Mouse (Mus musculus): ENCODE measurements around the gene Rapgef5. TPM values are rescaled to one million over a fixed set of nuclear protein-coding genes. Genes with fewer than 3 reads are reported as not detected.
A peak's percentile ranks its signal among the peaks of the same experiment; 100 is the strongest.

Gene Rapgef5
- polyA plus RNA-seq, 1 experiment from 2014 or later: 25.7 TPM

DNA sequence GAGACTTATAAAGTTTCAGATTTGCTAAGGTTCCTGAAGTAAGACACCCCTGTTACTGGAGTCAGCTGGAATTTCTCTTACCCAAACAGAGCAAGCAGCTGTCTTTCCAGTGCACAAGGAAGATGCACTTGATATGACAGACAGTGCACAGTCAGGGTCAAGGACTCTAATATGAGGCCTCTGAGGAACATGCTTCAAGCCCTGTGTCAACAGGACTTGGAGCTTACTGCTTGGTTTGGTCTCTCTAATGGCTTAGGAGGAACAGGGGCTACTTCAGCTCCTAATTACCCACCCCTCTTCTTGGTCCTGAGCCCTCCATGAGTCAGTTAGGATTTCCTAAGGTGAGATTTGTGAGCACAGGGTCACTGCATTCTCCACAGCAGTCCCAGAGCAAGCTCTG is 244.6 kb downstream of the Rapgef5 start:
- no peak for DNase-seq (ENCODE audit: low spot score)
- Histone ChIP-seq H3K27me3 (replicated peaks; ENCODE audit: control insufficient read depth, insufficient read depth, low read length) (no peaks in the 10 kb centered on the region), H3K4me3 (ENCODE audit: low read depth, low read length) (no peak overlapping the region), H3K4me2 (ENCODE audit: low read length) (no peak overlapping the region), H3K4me1 (ENCODE audit: control insufficient read depth, insufficient read depth, low read length) (0 out of 2 replicates have a peak, but pooled peaks cover 2% of the 10 kb centered on the region), H3K9ac (ENCODE audit: low read length) (no peak overlapping the region), H3K9me3 (replicated peaks; ENCODE audit: control insufficient read depth, low read length) (no peaks in the 10 kb centered on the region), H3K36me3 (ENCODE audit: control insufficient read depth, insufficient read depth, low read length) (peaks cover 6% of the 10 kb centered on the region; the same call in 1 of the 2 replicates), H3K27ac (ENCODE audit: low read depth, low read length) (no peak overlapping the region)
- ATAC-seq: no peak

GRCm38 (mm10) chr12:117761698-117762097 is 245.4 kb downstream of the Rapgef5 start:
- WGBS: 38% methylated on average over 1 of the region's 1 CpGs
- Histone ChIP-seq H3K4me2 (ENCODE audit: low read length) (no peak overlapping the region), H3K9ac (ENCODE audit: low read length) (no peak overlapping the region), H3K36me3 (ENCODE audit: control insufficient read depth, insufficient read depth, low read length) (no peaks in the 10 kb centered on the region; the same call in 1 of the 2 replicates), H3K27me3 (replicated peaks; ENCODE audit: control insufficient read depth, insufficient read depth, low read length) (no peaks in the 10 kb centered on the region), H3K4me3 (ENCODE audit: low read depth, low read length) (no peak overlapping the region), H3K9me3 (replicated peaks; ENCODE audit: control insufficient read depth, low read length) (no peaks in the 10 kb centered on the region), H3K4me1 (ENCODE audit: control insufficient read depth, insufficient read depth, low read length) (0 out of 2 replicates have a peak, but pooled peaks cover 2% of the 10 kb centered on the region), H3K27ac (ENCODE audit: low read depth, low read length) (no peak overlapping the region)
- DNase-seq (ENCODE audit: low spot score) (peak; percentile 59), ATAC-seq (peak; percentile 51)

DNA sequence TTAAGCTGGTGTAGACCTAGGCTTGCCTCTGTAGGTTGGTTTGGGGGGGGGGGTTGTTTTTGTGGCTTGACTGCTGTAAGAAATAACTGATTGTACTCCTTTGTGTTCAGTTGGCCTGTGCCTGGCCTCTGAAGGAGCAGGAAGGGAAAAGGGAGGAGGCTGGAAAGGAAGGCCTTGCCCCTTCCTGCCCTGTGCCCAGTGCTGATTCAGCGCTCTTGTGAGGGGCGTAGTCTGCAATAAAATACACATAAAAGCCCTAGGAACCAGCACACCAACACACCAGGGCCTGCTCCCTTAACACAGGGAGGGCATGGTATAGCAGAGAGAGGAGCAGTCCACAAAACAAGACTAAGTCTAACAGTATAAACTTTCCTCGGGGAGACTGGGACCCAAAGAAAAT is 247.0 kb downstream of the Rapgef5 start:
- Histone ChIP-seq H3K27ac (ENCODE audit: low read depth, low read length) (no peak overlapping the region), H3K4me2 (ENCODE audit: low read length) (no peak overlapping the region), H3K36me3 (ENCODE audit: control insufficient read depth, insufficient read depth, low read length) (no peaks in the 10 kb centered on the region), H3K27me3 (replicated peaks; ENCODE audit: control insufficient read depth, insufficient read depth, low read length) (no peaks in the 10 kb centered on the region), H3K4me3 (ENCODE audit: low read depth, low read length) (no peak overlapping the region), H3K9me3 (replicated peaks; ENCODE audit: control insufficient read depth, low read length) (no peaks in the 10 kb centered on the region), H3K9ac (ENCODE audit: low read length) (no peak overlapping the region), H3K4me1 (ENCODE audit: control insufficient read depth, insufficient read depth, low read length) (0 out of 2 replicates have a peak, but pooled peaks cover 2% of the 10 kb centered on the region)
- no peak for ATAC-seq
- WGBS: 93% methylated on average over 3 of the region's 3 CpGs
- DNase-seq (ENCODE audit: low spot score): no peak

- Histone ChIP-seq H3K27ac (ENCODE audit: low read depth, low read length) (no peak overlapping the region), H3K4me1 (ENCODE audit: control insufficient read depth, insufficient read depth, low read length) (0 out of 2 replicates have a peak, but pooled peaks cover 2% of the 10 kb centered on the region), H3K27me3 (replicated peaks; ENCODE audit: control insufficient read depth, insufficient read depth, low read length) (no peaks in the 10 kb centered on the region), H3K9me3 (replicated peaks; ENCODE audit: control insufficient read depth, low read length) (no peaks in the 10 kb centered on the region), H3K9ac (ENCODE audit: low read length) (no peak overlapping the region), H3K4me2 (ENCODE audit: low read length) (no peak overlapping the region), H3K36me3 (ENCODE audit: control insufficient read depth, insufficient read depth, low read length) (no peaks in the 10 kb centered on the region), H3K4me3 (ENCODE audit: low read depth, low read length) (no peak overlapping the region)
- DNase-seq (ENCODE audit: low spot score) (peak; percentile 96), ATAC-seq (peak; percentile 71)
- 7% methylated on average over 7 of the region's 7 CpGs for WGBS
These were observed 248.6 kb downstream of the Rapgef5 start for GRCm38 (mm10) chr12:117764839-117765238.

- Histone ChIP-seq H3K27ac (ENCODE audit: low read depth, low read length) (no peak overlapping the region), H3K36me3 (ENCODE audit: control insufficient read depth, insufficient read depth, low read length) (no peaks in the 10 kb centered on the region), H3K27me3 (replicated peaks; ENCODE audit: control insufficient read depth, insufficient read depth, low read length) (no peaks in the 10 kb centered on the region), H3K9ac (ENCODE audit: low read length) (no peak overlapping the region), H3K4me3 (ENCODE audit: low read depth, low read length) (no peak overlapping the region), H3K4me1 (ENCODE audit: control insufficient read depth, insufficient read depth, low read length) (no peaks in the 10 kb centered on the region), H3K4me2 (ENCODE audit: low read length) (no peak overlapping the region), H3K9me3 (replicated peaks; ENCODE audit: control insufficient read depth, low read length) (no peaks in the 10 kb centered on the region)
- DNase-seq (ENCODE audit: low spot score) (peak; percentile 93), ATAC-seq (0 out of 2 replicates have a peak, but pooled peaks have one; percentile 28)
- WGBS: 6% methylated on average over 5 of the region's 5 CpGs
These were observed 252.8 kb downstream of the Rapgef5 start for GRCm38 (mm10) chr12:117769113-117769512.

- Histone ChIP-seq H3K27me3 (replicated peaks; ENCODE audit: control insufficient read depth, insufficient read depth, low read length) (no peaks in the 10 kb centered on the region), H3K36me3 (ENCODE audit: control insufficient read depth, insufficient read depth, low read length) (no peaks in the 10 kb centered on the region), H3K4me2 (ENCODE audit: low read length) (no peak overlapping the region), H3K9me3 (replicated peaks; ENCODE audit: control insufficient read depth, low read length) (no peaks in the 10 kb centered on the region), H3K4me1 (ENCODE audit: control insufficient read depth, insufficient read depth, low read length) (no peaks in the 10 kb centered on the region), H3K9ac (ENCODE audit: low read length) (no peak overlapping the region), H3K27ac (ENCODE audit: low read depth, low read length) (no peak overlapping the region), H3K4me3 (ENCODE audit: low read depth, low read length) (no peak overlapping the region)
- DNase-seq (ENCODE audit: low spot score): no peak
- 33% methylated on average over 2 of the region's 2 CpGs for WGBS
- no peak for ATAC-seq
These were observed 253.9 kb downstream of the Rapgef5 start for GRCm38 (mm10) chr12:117770211-117770610.

- Histone ChIP-seq H3K27me3 (replicated peaks; ENCODE audit: control insufficient read depth, insufficient read depth, low read length) (no peaks in the 10 kb centered on the region), H3K4me3 (ENCODE audit: low read depth, low read length) (no peak overlapping the region), H3K4me2 (ENCODE audit: low read length) (no peak overlapping the region), H3K9ac (ENCODE audit: low read length) (no peak overlapping the region), H3K27ac (ENCODE audit: low read depth, low read length) (no peak overlapping the region), H3K4me1 (ENCODE audit: control insufficient read depth, insufficient read depth, low read length) (no peaks in the 10 kb centered on the region), H3K36me3 (ENCODE audit: control insufficient read depth, insufficient read depth, low read length) (no peaks in the 10 kb centered on the region), H3K9me3 (replicated peaks; ENCODE audit: control insufficient read depth, low read length) (no peaks in the 10 kb centered on the region)
- DNase-seq (ENCODE audit: low spot score): no peak
- no peak for ATAC-seq
- whole genome bisulfite sequencing: 84% methylated on average over 4 of the region's 4 CpGs
These were observed 254.9 kb downstream of the Rapgef5 start for GRCm38 (mm10) chr12:117771156-117771555.

DNA sequence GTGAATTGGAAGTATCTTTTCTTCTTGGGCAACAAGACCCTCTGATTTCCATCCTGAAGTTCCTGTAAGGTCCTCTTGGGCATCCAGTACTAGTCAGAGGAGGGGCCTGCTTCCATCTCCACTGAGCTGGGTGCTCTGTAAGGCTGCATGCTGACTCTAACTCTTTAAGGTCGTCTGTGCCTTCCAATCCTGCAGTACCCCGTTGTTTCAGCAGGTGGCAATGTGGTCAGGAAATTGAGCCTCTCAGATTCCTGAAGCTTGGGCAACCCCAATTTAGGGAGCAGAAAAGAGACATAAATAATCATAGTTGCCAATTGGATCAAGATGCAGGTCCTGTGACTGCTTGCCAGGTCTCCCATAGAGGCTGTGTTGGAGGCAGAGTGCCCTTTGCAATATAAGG is 256.4 kb downstream of the Rapgef5 start:
- Histone ChIP-seq H3K9me3 (replicated peaks; ENCODE audit: control insufficient read depth, low read length) (no peaks in the 10 kb centered on the region), H3K36me3 (ENCODE audit: control insufficient read depth, insufficient read depth, low read length) (no peaks in the 10 kb centered on the region), H3K4me1 (ENCODE audit: control insufficient read depth, insufficient read depth, low read length) (no peaks in the 10 kb centered on the region), H3K4me2 (ENCODE audit: low read length) (no peak overlapping the region), H3K9ac (ENCODE audit: low read length) (no peak overlapping the region), H3K27ac (ENCODE audit: low read depth, low read length) (no peak overlapping the region), H3K4me3 (ENCODE audit: low read depth, low read length) (no peak overlapping the region), H3K27me3 (replicated peaks; ENCODE audit: control insufficient read depth, insufficient read depth, low read length) (no peaks in the 10 kb centered on the region)
- WGBS: 0% methylated on average over 2 of the region's 2 CpGs
- ATAC-seq: peak; percentile 68
- peak; percentile 83 for DNase-seq (ENCODE audit: low spot score)

GRCm38 (mm10) chr12:117776841-117777240 is 260.6 kb downstream of the Rapgef5 start:
- whole genome bisulfite sequencing: 61% methylated on average over 5 of the region's 5 CpGs
- ATAC-seq: no peak
- H3K4me1 ChIP-seq (ENCODE audit: control insufficient read depth, insufficient read depth, low read length): no peaks in the 10 kb centered on the region
- no peaks in the 10 kb centered on the region for H3K9me3 ChIP-seq (replicated peaks; ENCODE audit: control insufficient read depth, low read length)
- H3K27ac ChIP-seq (ENCODE audit: low read depth, low read length): no peak overlapping the region
- no peak overlapping the region for H3K9ac ChIP-seq (ENCODE audit: low read length)
- DNase-seq (ENCODE audit: low spot score): no peak
- no peak overlapping the region for H3K4me2 ChIP-seq (ENCODE audit: low read length)
- H3K27me3 ChIP-seq (replicated peaks; ENCODE audit: control insufficient read depth, insufficient read depth, low read length): no peaks in the 10 kb centered on the region
- H3K4me3 ChIP-seq (ENCODE audit: low read depth, low read length): no peak overlapping the region
- H3K36me3 ChIP-seq (ENCODE audit: control insufficient read depth, insufficient read depth, low read length): no peaks in the 10 kb centered on the region
